Mouse (Mus musculus) hindbrain, embryonic 10.5 days (tissue): Measurements from ENCODE around the gene Tmem182. TPM values are rescaled to one million over a fixed set of nuclear protein-coding genes. Genes with fewer than 3 reads are reported as not detected.

Source experiments
- DNase-seq: peaks from one replicate; pipeline ENCODE4 v3.0.0-alpha.2; 2017; ENCODE audit warnings: low spot score
- H3K27ac ChIP-seq: fragments of 300-500 bp; sonication (generic); 2 replicates; pipeline ENCODE4 v1.5.1; 2016; ENCODE audit warnings: mild to moderate bottlenecking, moderate library complexity
- H3K27me3 ChIP-seq: fragments of 300-500 bp; sonication (generic); 2 replicates; pipeline ENCODE4 v1.6.1; 2016; ENCODE audit warnings: mild to moderate bottlenecking; ENCODE audit not compliant: poor library complexity, insufficient read depth, severe bottlenecking
- H3K36me3 ChIP-seq: fragments of 300-500 bp; sonication (generic); 2 replicates; pipeline ENCODE4 v1.6.1; 2016; ENCODE audit warnings: mild to moderate bottlenecking, moderate library complexity
- H3K4me1 ChIP-seq: fragments of 300-500 bp; sonication (generic); replicated peaks from 2 replicates; pipeline ENCODE4 v1.6.1; 2016; ENCODE audit warnings: mild to moderate bottlenecking
- H3K4me3 ChIP-seq: fragments of 300-500 bp; sonication (generic); 2 replicates; pipeline ENCODE4 v1.5.1; 2016; ENCODE audit warnings: mild to moderate bottlenecking, moderate library complexity
- H3K9me3 ChIP-seq: fragments of 300-500 bp; sonication (generic); 2 replicates; pipeline ENCODE4 v1.6.1; 2016; ENCODE audit warnings: mild to moderate bottlenecking, moderate library complexity
- WGBS: fragments of 180-500 bp; shearing (Covaris S2); methylation state at CpG from one replicate; pipeline ENCODE4 v1.1.7; 2016; 5-methylcytosine and 5-hydroxymethylcytosine counted together
- polyA plus RNA-seq: library from polyadenylated mRNA; unstranded; fragments of >200 nt; fragmentation: Nextera tagmentation; extraction: Ambion mirVana; gene quantifications from 2 replicates; pipeline ENCODE4 v1.2.1, GENCODE M21; 2016

The Tmem182 gene
- polyA plus RNA-seq, 1 experiment from 2014 or later = not detected

- no peak for DNase-seq
- Histone ChIP-seq H3K9me3 (no peaks in the 10 kb centered on the region), H3K27ac (no peak overlapping the region), H3K4me3 (no peak overlapping the region), H3K4me1 (no peaks in the 10 kb centered on the region), H3K36me3 (no peaks in the 10 kb centered on the region), H3K27me3 (no peaks in the 10 kb centered on the region)
- WGBS = 77% methylated on average over 2 of the region's 2 CpGs
Measured at GRCm38 (mm10) chr1:40847196-40847938, 42.0 kb downstream of the Tmem182 start.

DNA sequence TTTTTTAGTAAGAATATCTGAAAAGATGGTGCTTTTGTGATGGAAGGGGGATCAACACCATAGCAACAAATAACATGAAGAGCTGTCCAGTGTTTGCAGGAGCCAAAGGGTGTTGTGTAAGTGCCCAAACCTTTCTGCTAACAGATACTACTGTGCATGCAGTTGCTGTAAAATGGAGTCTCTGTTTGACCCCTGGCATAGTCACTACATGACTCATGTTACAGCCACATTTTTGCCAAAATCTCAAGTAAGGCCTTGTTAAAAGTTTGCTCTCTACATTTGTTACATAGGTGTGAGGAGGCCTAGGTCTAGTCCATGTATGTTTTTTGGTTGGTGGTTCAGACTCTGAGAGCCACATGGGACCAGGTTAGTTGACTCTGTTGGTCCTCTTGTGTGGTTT is 45.9 kb downstream of the Tmem182 start:
- no peak for DNase-seq
- H3K4me3 ChIP-seq = no peak overlapping the region
- H3K27me3 ChIP-seq = no peaks in the 10 kb centered on the region
- H3K36me3 ChIP-seq = no peaks in the 10 kb centered on the region
- H3K27ac ChIP-seq = no peak overlapping the region
- no peaks in the 10 kb centered on the region for H3K9me3 ChIP-seq
- no peaks in the 10 kb centered on the region for H3K4me1 ChIP-seq

- no peaks in the 10 kb centered on the region for H3K36me3 ChIP-seq
- H3K27me3 ChIP-seq = no peaks in the 10 kb centered on the region
- H3K9me3 ChIP-seq = no peaks in the 10 kb centered on the region
- no peaks in the 10 kb centered on the region for H3K4me1 ChIP-seq
- no peak overlapping the region for H3K27ac ChIP-seq
- DNase-seq = no peak
- 74% methylated on average over 1 of the region's 1 CpGs for WGBS
- no peak overlapping the region for H3K4me3 ChIP-seq
Measured at GRCm38 (mm10) chr1:40855268-40855667, 49.9 kb downstream of the Tmem182 start.

DNA sequence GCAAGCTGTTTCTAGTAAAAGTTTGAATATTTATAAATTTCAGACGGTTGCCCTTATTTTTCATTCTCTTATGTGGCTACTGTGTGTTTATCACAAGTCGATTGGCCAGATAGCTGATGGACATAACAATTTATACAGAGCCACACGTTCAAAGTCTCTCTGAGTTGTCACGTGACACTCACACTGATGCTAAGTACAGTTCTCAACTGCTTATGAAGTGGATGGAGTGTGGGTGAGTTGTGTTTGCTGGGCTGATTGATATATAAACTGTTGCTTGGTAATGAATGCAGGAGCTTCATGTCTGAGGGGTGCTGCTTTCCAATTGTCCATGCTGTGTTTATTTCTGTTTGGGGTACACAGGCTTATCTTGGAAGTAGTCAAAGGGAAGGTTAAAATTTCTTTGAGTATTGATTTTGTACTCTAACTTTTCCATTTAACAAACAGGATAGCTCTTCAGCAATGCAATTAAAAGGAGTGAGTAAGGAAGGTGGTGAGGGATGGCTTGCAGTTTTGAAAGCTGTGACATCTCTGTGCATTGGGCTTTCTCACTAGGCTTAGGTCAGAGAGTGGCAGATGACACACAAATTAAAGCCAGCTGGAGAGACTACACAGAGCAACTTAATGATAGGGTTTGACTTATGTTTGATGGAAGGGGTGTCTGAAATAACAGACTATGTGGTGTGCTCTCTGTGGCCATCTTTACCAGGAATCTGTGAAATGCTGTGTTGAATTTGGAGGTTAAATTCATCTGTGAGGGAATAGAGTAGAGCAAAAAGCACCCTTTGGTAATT is 51.6 kb downstream of the Tmem182 start:
- no peak for DNase-seq
- Histone ChIP-seq H3K4me3 (no peak overlapping the region), H3K9me3 (no peaks in the 10 kb centered on the region), H3K4me1 (no peaks in the 10 kb centered on the region), H3K27ac (no peak overlapping the region), H3K36me3 (no peaks in the 10 kb centered on the region), H3K27me3 (no peaks in the 10 kb centered on the region)
- WGBS = 84% methylated on average over 4 of the region's 4 CpGs

DNA sequence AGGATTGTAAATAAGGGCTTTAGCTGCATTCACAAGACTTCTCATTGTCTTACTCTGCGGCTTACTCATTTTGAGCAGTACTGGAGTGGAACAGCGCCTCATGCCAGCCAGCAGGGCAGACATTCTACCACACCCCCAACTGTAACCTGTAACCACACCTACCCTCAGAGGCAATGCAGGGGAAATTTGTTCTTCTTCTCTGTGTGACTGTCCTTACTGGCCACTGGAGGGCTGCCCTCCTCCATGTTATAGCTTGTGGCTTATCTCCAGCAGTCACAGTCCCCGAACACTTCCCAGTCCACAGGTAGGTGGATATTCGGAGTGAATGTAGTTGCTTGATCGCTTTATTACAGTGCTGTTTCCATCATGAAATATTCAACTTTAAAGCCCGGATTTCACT is 59.6 kb downstream of the Tmem182 start:
- Histone ChIP-seq H3K4me1 (0 out of 2 replicates have a peak, but pooled peaks cover 3% of the 10 kb centered on the region), H3K27me3 (no peaks in the 10 kb centered on the region), H3K27ac (no peak overlapping the region), H3K36me3 (no peaks in the 10 kb centered on the region), H3K4me3 (no peak overlapping the region), H3K9me3 (no peaks in the 10 kb centered on the region)
- 80% methylated on average over 6 of the region's 6 CpGs for WGBS
- DNase-seq = no peak

GRCm38 (mm10) chr1:40867106-40867505 is 61.7 kb downstream of the Tmem182 start:
- H3K27me3 ChIP-seq = no peaks in the 10 kb centered on the region
- 83% methylated on average over 3 of the region's 3 CpGs for WGBS
- 0 out of 2 replicates have a peak, but pooled peaks cover 5% of the 10 kb centered on the region for H3K4me1 ChIP-seq
- H3K27ac ChIP-seq = no peak overlapping the region
- no peaks in the 10 kb centered on the region for H3K9me3 ChIP-seq
- DNase-seq = no peak
- H3K36me3 ChIP-seq = no peaks in the 10 kb centered on the region
- H3K4me3 ChIP-seq = no peak overlapping the region

GRCm38 (mm10) chr1:40867651-40868050 is 62.2 kb downstream of the Tmem182 start:
- WGBS = 89% methylated on average over 2 of the region's 2 CpGs
- Histone ChIP-seq H3K27me3 (no peaks in the 10 kb centered on the region), H3K27ac (no peak overlapping the region), H3K36me3 (no peaks in the 10 kb centered on the region), H3K9me3 (no peaks in the 10 kb centered on the region), H3K4me1 (0 out of 2 replicates have a peak, but pooled peaks cover 5% of the 10 kb centered on the region), H3K4me3 (no peak overlapping the region)
- no peak for DNase-seq

- DNase-seq = no peak
Measured at GRCm38 (mm10) chr1:40873760-40874455, 68.5 kb downstream of the Tmem182 start.

DNA sequence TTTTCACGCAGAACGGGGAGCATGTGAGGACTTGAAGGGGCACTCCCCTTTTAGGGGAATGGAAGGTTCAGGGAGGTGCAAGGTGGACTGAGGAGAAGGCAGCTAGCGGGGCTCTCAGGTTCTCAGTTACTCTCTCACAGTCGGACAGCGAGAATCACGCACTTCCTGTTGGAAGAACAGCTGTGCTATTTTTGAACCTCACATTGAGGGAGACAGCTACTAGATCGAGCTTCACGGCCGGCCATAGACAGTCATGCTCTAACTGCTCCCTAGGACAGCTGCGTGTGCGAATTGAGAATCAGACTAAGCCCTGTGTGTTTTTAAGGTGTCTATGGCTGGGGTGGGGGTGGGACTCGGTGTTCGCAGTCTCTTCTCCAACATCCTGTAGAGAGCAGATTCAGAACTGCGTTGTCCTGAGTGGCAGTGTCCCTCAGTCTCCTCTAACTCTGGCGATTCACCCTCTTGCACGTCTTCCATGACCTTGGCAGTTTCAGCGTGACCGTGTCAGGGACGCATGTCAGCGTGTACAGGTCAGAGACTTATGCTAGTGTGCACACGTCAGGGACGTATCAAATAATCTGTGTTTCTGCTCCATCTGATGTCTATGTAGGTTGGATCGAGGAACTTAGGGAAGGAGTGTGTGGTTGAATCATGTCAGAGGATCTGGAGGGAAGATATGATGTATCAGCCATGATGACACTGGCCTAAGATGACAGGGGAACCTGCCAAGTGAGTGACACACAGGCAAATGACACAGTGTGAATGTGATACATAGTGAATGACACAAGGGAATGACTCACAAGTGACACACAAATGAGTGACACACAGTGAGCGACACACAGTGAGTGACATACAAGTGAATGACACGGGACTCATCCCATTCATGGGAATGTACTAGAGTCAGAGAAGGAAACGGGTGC is 69.3 kb downstream of the Tmem182 start:
- no peak for DNase-seq
- Histone ChIP-seq H3K4me1 (peaks cover 11% of the 10 kb centered on the region), H3K9me3 (no peaks in the 10 kb centered on the region), H3K4me3 (no peak overlapping the region), H3K27ac (no peak overlapping the region), H3K36me3 (no peaks in the 10 kb centered on the region), H3K27me3 (no peaks in the 10 kb centered on the region)
- WGBS = 87% methylated on average over 26 of the region's 26 CpGs

More at GRCm38 (mm10) chr1:40873760-40874455, 68.5 kb downstream of the Tmem182 start:
- Histone ChIP-seq H3K9me3 (no peaks in the 10 kb centered on the region), H3K4me1 (peaks cover 8% of the 10 kb centered on the region), H3K27ac (no peak overlapping the region), H3K27me3 (no peaks in the 10 kb centered on the region), H3K36me3 (no peaks in the 10 kb centered on the region), H3K4me3 (no peak overlapping the region)
- WGBS = 72% methylated on average over 10 of the region's 10 CpGs

DNA sequence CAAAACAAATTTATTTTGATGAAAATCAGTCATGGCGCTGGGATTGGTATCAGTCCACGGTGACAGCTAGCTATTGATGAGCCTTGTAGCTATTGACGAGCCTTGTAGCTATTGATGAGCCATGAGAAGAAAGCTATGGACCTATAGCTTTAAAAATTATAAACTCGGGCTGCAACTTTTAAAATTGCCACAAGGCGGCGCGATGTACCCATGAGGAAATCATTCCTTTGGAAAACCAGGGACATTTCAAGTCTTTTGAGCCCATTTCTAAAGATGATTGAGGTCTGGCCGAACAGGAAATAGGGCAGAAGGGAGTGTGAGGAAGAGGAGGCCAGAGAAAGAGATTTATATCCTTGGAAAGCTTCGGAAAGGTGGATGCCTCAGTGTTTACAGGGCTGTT is 73.7 kb downstream of the Tmem182 start:
- Histone ChIP-seq H3K4me3 (no peak overlapping the region), H3K27ac (no peak overlapping the region), H3K27me3 (no peaks in the 10 kb centered on the region), H3K4me1 (peaks cover 20% of the 10 kb centered on the region), H3K9me3 (no peaks in the 10 kb centered on the region), H3K36me3 (no peaks in the 10 kb centered on the region)
- WGBS = 24% methylated on average over 9 of the region's 9 CpGs
- DNase-seq = peak; percentile 66

DNA sequence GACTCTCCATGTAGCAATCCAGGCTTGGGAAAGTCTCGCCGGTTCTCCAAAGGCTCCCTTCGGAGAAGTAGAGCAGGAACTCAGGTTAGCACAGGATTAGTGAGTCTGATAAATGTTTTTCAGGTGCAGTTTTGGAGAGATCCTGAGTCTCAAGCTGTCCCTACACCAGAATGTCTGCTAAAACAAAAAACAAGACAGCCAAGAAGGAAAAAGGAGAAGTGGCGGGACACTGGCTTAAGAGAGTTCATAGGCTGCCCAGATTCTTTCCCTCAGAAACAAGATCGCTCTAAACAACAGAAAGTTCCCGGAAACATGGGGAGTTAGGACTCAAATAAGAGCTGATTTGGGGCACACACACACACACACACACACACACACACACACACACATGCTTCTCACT is 74.1 kb downstream of the Tmem182 start:
- H3K4me3 ChIP-seq = no peak overlapping the region
- no peaks in the 10 kb centered on the region for H3K27me3 ChIP-seq
- H3K27ac ChIP-seq = 0 out of 2 replicates have a peak overlapping the region, but pooled peaks have one; percentile 8
- H3K4me1 ChIP-seq = peaks cover 21% of the 10 kb centered on the region
- no peaks in the 10 kb centered on the region for H3K9me3 ChIP-seq
- no peaks in the 10 kb centered on the region for H3K36me3 ChIP-seq
- DNase-seq = no peak
- 70% methylated on average over 6 of the region's 6 CpGs for WGBS

DNA sequence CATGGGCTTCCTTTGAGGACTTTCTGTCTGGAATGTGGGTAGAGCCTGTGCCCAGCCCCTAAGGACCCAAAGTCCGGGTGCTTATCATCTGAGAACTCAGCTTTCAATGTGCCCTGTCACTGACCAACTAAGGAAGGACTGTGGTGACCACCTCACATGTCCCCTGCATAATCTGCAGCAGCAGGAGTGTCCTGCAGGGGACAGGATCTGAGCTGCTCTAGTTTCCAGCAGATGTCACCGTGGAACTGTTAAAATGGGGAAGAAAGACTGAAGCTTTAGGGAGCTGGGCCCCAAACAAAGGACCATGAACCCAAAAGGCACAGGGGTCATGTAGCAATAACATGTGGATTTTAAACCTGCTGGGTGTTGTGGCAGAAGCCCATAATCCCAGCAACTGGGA is 75.1 kb downstream of the Tmem182 start:
- DNase-seq = no peak
- Histone ChIP-seq H3K4me3 (no peak overlapping the region), H3K9me3 (no peaks in the 10 kb centered on the region), H3K27ac (peak overlapping the region; percentile 64; the same call in 1 of the 2 replicates), H3K36me3 (no peaks in the 10 kb centered on the region), H3K4me1 (peaks cover 21% of the 10 kb centered on the region), H3K27me3 (no peaks in the 10 kb centered on the region)
- 48% methylated on average over 2 of the region's 2 CpGs for WGBS
